Mouse (Mus musculus): ENCODE measurements around the gene Tnrc6b. TPM values are rescaled to one million over a fixed set of nuclear protein-coding genes. Genes with fewer than 3 reads are reported as not detected.

Tnrc6b gene
- polyA plus RNA-seq, 1 experiment from 2014 or later: 26.8 TPM

- no peaks in the 10 kb centered on the region for H3K9me3 ChIP-seq (ENCODE audit: control insufficient read depth, low read length)
- no peak for ATAC-seq
Measured at GRCm38 (mm10) chr15:80983264-80983663, 272.2 kb downstream of the Tnrc6b start.

GRCm38 (mm10) chr15:80988331-80988730 is 277.2 kb downstream of the Tnrc6b start:
- WGBS: 62% methylated on average over 1 of the region's 1 CpGs
- no peaks in the 10 kb centered on the region for H3K27me3 ChIP-seq (replicated peaks; ENCODE audit: control insufficient read depth, insufficient read depth, low read length)
- no peak overlapping the region for H3K4me2 ChIP-seq (ENCODE audit: low read length)
- H3K9ac ChIP-seq (ENCODE audit: low read depth, low read length): no peak overlapping the region
- no peaks in the 10 kb centered on the region for H3K9me3 ChIP-seq (ENCODE audit: control insufficient read depth, low read length)
- no peak for ATAC-seq
- no peaks in the 10 kb centered on the region for H3K4me1 ChIP-seq (ENCODE audit: control insufficient read depth, insufficient read depth, low read depth, low read length)
- no peaks in the 10 kb centered on the region for H3K36me3 ChIP-seq (ENCODE audit: control insufficient read depth, insufficient read depth, low read length)
- H3K27ac ChIP-seq (ENCODE audit: low read depth, low read length): no peak overlapping the region
- H3K4me3 ChIP-seq (ENCODE audit: low read length): no peak overlapping the region

More at GRCm38 (mm10) chr15:80983264-80983663, 272.2 kb downstream of the Tnrc6b start:
- H3K9ac ChIP-seq (ENCODE audit: low read depth, low read length): no peak overlapping the region
- no peaks in the 10 kb centered on the region for H3K36me3 ChIP-seq (ENCODE audit: control insufficient read depth, insufficient read depth, low read length)
- H3K27me3 ChIP-seq (replicated peaks; ENCODE audit: control insufficient read depth, insufficient read depth, low read length): no peaks in the 10 kb centered on the region
- no peak overlapping the region for H3K4me3 ChIP-seq (ENCODE audit: low read length)
- 96% methylated on average over 2 of the region's 2 CpGs for WGBS
- no peak overlapping the region for H3K27ac ChIP-seq (ENCODE audit: low read depth, low read length)
- peaks cover 10% of the 10 kb centered on the region for H3K4me1 ChIP-seq (ENCODE audit: control insufficient read depth, insufficient read depth, low read depth, low read length)
- H3K4me2 ChIP-seq (ENCODE audit: low read length): no peak overlapping the region

- Histone ChIP-seq H3K9ac (ENCODE audit: low read depth, low read length) (no peak overlapping the region), H3K4me3 (ENCODE audit: low read length) (no peak overlapping the region), H3K36me3 (ENCODE audit: control insufficient read depth, insufficient read depth, low read length) (no peaks in the 10 kb centered on the region), H3K27me3 (replicated peaks; ENCODE audit: control insufficient read depth, insufficient read depth, low read length) (no peaks in the 10 kb centered on the region), H3K4me1 (ENCODE audit: control insufficient read depth, insufficient read depth, low read depth, low read length) (no peaks in the 10 kb centered on the region), H3K9me3 (ENCODE audit: control insufficient read depth, low read length) (no peaks in the 10 kb centered on the region), H3K4me2 (ENCODE audit: low read length) (no peak overlapping the region), H3K27ac (ENCODE audit: low read depth, low read length) (no peak overlapping the region)
- WGBS: 85% methylated on average over 3 of the region's 3 CpGs
- ATAC-seq: no peak
Measured at GRCm38 (mm10) chr15:80989712-80990111, 278.6 kb downstream of the Tnrc6b start.

Small RNA genes within 50 kb of the gene (microRNA-seq; reads per million reads assigned to microRNA genes)
- 10.6 reads per million, percentile 27 among the genes with 10 or more reads in this experiment for gene Mir5113

Other genes with a start within 250 kb of the Tnrc6b start
- gene Enthd1, start 146.2 kb upstream of the Tnrc6b start, polyA plus RNA-seq (2015; fragmentation: Nextera tagmentation; extraction: Ambion mirVana): not detected in 2 replicates
- 0.27 and 0.31 TPM in 2 replicates for gene Grap2, start 138.7 kb upstream of the Tnrc6b start, polyA plus RNA-seq (2015; fragmentation: Nextera tagmentation; extraction: Ambion mirVana)
- gene Fam83f, start 39.5 kb upstream of the Tnrc6b start, polyA plus RNA-seq (2015; fragmentation: Nextera tagmentation; extraction: Ambion mirVana): 0.16 and 0.39 TPM in 2 replicates
- gene Adsl, start 237.2 kb downstream of the Tnrc6b start, polyA plus RNA-seq (2015; fragmentation: Nextera tagmentation; extraction: Ambion mirVana): 116 TPM in 2 replicates